Mouse (Mus musculus) sigmoid colon, adult 10 weeks (tissue): ENCODE measurements around the gene Spata25. TPM values are rescaled to one million over a fixed set of nuclear protein-coding genes. Genes with fewer than 3 reads are reported as not detected.

ENCODE experiments used
- polyA plus RNA-seq: library from polyadenylated mRNA; stranded (reverse); fragments of 350-450 nt; fragmentation: Illumina TruSeq; extraction: RNeasy Lipid Tissue Mini Kit (QIAGEN cat#74804); gene quantifications from one replicate; pipeline ENCODE4 v1.2.3, GENCODE M21; 2014; ENCODE audit warnings: low read depth, low replicate concordance

The Spata25 gene
- polyA plus RNA-seq = not detected

GRCm38 (mm10) chr2:164828437-164828836 is at the start of gene Spata25:
Spata25 (minus strand) TSS chr2:164828537.

DNA sequence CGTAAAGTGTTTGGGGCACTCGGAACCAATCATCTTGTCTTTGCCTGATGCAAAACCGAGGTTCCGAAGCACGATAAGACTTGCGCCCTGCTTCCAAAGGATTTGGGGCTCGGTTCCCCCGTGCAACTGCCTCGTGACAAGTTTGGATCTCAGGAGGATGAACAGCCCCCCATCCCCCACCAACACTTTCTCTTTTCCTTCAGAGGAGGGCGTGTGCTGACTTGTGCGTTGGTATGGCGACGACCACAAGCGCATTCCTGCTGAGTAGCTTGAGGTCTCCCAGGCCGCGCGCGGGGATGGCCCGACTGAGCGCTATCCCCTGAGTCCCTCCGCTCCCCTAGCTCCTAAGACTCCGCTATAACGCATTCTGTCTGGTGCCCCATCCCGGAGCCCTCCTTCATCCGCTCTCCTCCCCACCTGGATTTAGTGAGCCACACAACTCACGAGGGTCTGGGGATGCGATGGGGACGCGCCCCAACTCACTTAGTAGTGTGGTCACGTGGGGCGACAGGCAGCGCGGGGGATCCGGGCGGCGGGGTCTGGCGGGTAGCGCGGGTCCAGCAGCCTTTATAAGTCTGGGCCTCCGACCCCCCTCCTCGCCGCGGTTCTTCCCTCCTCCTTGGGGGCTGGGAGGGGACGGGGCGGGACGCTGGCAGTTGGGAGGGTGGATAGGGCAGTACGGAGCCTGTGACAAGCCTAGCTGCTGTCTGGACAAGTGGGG is 28.9 kb upstream of the Spata25 start, which contains the start of gene Pltp:
TSS of gene Pltp (minus strand) at position 611 of the 721 bp plus-strand sequence.

GRCm38 (mm10) chr2:164833314-164833959 is 5.1 kb upstream of the Spata25 start, which contains the start of gene Neurl2:
Neurl2 (minus strand) TSS chr2:164833456.

GRCm38 (mm10) chr2:164832748-164833301 is 4.5 kb upstream of the Spata25 start, which contains the start of gene Ctsa:
Ctsa (plus strand) TSS chr2:164832873.

GRCm38 (mm10) chr2:164822636-164823165 is 5.6 kb downstream of the Spata25 start, which contains the start of gene Zswim1:
Zswim1 (plus strand) TSS chr2:164822686.

DNA sequence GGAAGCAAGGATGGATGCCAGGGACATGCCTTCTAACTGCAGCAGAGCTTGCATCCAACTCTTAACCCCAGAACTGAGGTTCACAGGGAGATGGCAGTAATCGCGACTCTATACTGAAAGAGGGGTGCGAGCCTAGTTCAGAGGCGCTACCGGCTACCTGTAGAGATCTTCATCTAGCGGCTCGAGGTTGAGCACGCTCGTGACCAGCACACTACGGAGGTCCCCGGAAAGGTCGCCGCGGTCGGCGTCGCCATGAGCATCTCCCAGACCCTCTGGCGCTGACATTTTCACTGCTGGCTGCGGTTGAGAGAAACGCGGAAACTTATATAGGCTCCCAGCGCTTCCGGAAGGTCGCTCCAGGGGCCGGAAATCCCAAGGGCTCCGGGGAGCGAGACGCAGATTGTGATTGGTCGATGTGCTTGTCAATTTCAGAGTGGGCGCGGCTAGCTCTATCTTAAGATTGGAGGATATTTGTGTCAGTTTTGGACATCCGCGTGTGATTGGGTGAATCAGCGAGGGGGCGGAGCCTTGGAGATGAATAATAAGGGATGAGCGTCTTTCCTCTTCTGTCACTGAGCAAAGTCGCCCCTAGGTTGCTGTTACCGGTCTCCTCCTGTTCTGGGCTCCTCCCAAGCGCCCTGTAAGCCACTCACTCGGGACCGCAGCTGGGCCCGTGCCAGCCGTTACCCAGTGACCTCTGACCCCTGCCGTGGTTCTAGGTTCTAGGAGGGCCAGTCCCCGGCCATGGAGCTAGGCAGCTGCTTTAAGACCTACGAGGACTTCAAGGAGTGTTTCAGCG is 23.6 kb downstream of the Spata25 start, which contains the start of the genes Acot8 and Zswim3:
TSS of gene Acot8 (minus strand) at position 350 of the 799 bp plus-strand sequence.
TSS of gene Zswim3 (plus strand) at position 566 of the 799 bp plus-strand sequence.

DNA sequence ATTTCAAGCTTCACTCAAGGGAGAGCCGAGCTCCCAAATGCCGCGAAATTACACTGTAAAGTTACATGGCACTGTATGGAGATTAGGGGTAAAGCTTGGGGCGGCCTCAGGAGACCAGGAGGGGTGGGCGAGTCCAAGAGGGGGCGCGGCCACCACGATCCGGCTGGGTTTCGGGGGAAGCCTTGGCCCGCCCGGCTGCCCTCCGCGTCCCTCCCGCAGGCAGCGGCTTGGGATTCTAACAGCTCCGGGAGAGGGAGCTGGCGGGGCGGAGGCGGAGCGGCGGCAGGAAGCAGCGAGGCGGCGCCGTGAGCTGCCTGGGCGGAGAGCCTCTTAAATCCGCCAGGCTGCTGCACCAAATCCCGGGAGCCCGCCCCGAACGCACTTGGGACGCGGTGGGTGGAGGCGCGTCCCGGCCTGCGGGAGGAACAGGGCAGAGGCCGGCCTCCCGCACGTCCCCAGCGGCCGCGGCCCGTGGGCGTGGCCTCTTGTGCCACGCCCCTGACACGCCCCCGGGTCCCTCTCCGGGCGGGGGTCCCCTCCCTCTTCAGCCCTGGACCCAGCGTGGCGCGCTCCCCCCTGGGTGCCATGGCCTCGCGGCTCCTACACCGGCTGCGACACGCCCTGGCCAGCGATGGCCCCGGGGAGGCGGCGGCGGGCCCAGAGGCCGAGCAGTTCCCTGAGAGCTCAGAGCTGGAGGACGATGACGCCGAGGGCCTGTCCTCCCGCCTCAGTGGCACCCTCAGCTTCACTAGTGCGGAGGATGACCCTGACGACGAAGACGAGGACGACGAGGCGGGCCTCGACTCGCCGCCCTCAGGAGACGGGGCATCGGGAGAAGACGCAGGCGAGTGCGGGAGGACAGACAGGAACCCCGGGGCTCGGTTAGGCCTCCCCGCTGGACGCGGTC is 42.6 kb downstream of the Spata25 start, which contains the start of gene Snx21:
TSS of gene Snx21 (plus strand) at position 343 of the 907 bp plus-strand sequence.

DNA sequence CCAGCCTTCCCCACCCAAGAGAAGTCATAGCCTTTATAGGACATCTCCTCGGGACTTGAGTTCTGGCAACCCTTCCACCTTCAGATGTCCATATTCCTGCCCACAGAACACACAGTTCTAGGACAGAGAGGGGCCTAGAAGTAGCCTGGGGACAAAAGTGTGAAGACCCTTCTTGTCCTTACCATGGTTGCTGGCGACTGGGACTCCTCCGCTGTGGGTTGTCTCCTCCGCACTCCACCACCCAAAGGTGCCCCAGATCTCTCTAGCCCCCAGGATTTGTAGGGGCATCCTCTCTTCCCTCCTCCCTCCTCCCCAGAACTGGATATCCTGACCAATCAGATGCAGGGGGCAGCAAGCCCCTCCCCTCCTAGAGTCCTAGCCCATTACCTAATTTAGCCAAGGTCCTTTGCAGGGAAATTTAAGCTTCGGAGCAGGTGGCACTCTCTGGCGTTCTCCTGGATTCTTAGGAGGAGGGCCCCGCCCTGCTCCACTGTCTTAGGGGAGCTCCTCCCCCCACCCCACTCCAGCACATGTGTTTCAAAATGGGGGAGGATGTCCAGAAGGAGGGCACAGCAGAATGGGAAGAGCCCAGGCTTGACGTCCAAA is 48.8 kb downstream of the Spata25 start, which contains the start of gene Tnnc2:
TSS of gene Tnnc2 (minus strand) at position 487 of the 606 bp plus-strand sequence.

Other genes with a start within 250 kb of the Spata25 start
- not detected for gene Wfdc6a, start 243.1 kb downstream of the Spata25 start, polyA plus RNA-seq
- not detected for gene Eppin, start 234.9 kb downstream of the Spata25 start, polyA plus RNA-seq
- gene Wfdc6b, start 215.0 kb downstream of the Spata25 start, polyA plus RNA-seq = not detected
- gene Wfdc8, start 214.9 kb downstream of the Spata25 start, polyA plus RNA-seq = 0.50 TPM
- gene Wfdc16, start 189.7 kb downstream of the Spata25 start, polyA plus RNA-seq = not detected
- gene Wfdc10, start 172.5 kb downstream of the Spata25 start, polyA plus RNA-seq = not detected
- gene Wfdc9, start 172.0 kb downstream of the Spata25 start, polyA plus RNA-seq = not detected
- gene Wfdc11, start 154.4 kb downstream of the Spata25 start, polyA plus RNA-seq = not detected
- 0.57 TPM for gene Wfdc13, start 143.4 kb downstream of the Spata25 start, polyA plus RNA-seq
- gene Spint4, start 130.0 kb downstream of the Spata25 start, polyA plus RNA-seq = not detected
- gene Spint5, start 113.2 kb downstream of the Spata25 start, polyA plus RNA-seq = not detected
- gene Wfdc3, start 82.6 kb downstream of the Spata25 start, polyA plus RNA-seq = 0.82 TPM
- gene Dnttip1, start 82.6 kb downstream of the Spata25 start, polyA plus RNA-seq = 3.6 TPM
- 7.9 TPM for gene Ube2c, start 58.6 kb downstream of the Spata25 start, polyA plus RNA-seq
- not detected for gene Tnnc2, start 48.6 kb downstream of the Spata25 start, polyA plus RNA-seq
- gene Snx21, start 42.7 kb downstream of the Spata25 start, polyA plus RNA-seq = 3.5 TPM
- gene Acot8, start 23.7 kb downstream of the Spata25 start, polyA plus RNA-seq = 4.1 TPM
- gene Zswim3, start 23.4 kb downstream of the Spata25 start, polyA plus RNA-seq = 2.7 TPM
- gene Zswim1, start 5.9 kb downstream of the Spata25 start, polyA plus RNA-seq = 1.4 TPM
- 43.1 TPM for gene Ctsa, start 4.3 kb upstream of the Spata25 start, polyA plus RNA-seq
- gene Neurl2, start 4.9 kb upstream of the Spata25 start, polyA plus RNA-seq = not detected
- 1.9 TPM for gene Pltp, start 29.2 kb upstream of the Spata25 start, polyA plus RNA-seq
- 3.1 TPM for gene Pcif1, start 50.8 kb upstream of the Spata25 start, polyA plus RNA-seq
- 0.19 TPM for gene Zfp335, start 83.2 kb upstream of the Spata25 start, polyA plus RNA-seq
- gene Mmp9, start 112.2 kb upstream of the Spata25 start, polyA plus RNA-seq = 1.8 TPM
- 0.38 TPM for gene Slc12a5, start 132.3 kb upstream of the Spata25 start, polyA plus RNA-seq
- gene Ncoa5, start 206.3 kb upstream of the Spata25 start, polyA plus RNA-seq = 13.0 TPM
- 0.88 TPM for gene Cd40, start 227.1 kb upstream of the Spata25 start, polyA plus RNA-seq